Mouse (Mus musculus) CD8-positive naive resting alpha-beta T cell, adult 57 days (primary cell): ENCODE data around the gene She. TPM values are rescaled to one million over a fixed set of nuclear protein-coding genes. Genes with fewer than 3 reads are reported as not detected.

Experiments used
- total RNA-seq: library from RNA; stranded (reverse); gene quantifications from one replicate; pipeline ENCODE4 v1.2.4, GENCODE M21; 2023

Gene She
- 1.0 TPM for total RNA-seq

DNA sequence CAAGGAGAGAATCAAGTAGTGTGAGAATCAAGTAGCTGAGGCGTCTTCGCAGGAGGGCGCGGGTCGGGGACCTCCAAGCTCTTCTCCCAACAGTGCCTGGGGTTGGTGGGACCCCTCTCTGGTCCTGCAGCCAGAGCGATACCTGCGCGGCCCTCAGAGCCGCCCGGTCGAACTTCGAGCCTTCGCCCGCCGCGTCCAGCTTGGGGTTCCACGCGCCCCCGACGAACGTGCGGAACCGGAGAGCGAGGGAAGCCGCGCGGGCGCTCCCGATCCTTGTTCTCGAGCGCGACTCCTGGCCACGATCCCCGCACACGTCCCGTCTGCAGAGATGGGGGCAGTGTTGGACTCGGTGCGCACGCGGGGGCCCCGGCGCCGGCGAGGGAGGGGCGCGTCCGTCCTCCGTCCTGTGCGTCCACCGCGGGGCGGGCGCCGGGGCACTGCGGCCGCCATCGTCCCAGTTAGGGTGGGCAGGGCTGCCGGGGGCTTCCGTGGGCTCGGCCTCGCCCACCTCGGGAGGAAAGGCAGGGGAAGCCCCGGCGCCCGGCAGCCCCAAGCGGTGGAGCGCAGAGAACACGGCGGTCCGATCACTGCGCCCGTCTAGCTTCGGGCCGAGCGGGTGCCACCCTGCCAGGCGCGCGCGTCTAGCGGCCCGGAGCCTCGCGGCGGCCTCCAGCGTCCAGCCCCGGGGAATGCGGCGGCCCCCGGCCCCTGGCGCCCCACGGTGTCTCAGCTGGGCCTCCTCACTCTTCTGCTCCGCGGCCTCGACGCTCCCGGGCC lies at the start of gene She:
TSS of gene She (plus strand) at position 556 of the 777 bp plus-strand sequence.

Other genes with a start within 250 kb of the She start
- gene Adar, start 116.3 kb upstream of the She start, total RNA-seq, result 145 TPM
- gene Chrnb2, start 66.7 kb upstream of the She start, total RNA-seq, result 2.9 TPM
- gene Ube2q1, start 57.8 kb upstream of the She start, total RNA-seq, result 74.4 TPM
- gene Il6ra, start 81.8 kb downstream of the She start, total RNA-seq, result 94.7 TPM
- 110 TPM for gene Atp8b2, start 132.1 kb downstream of the She start, total RNA-seq
- gene Hax1, start 167.4 kb downstream of the She start, total RNA-seq, result 50.9 TPM
- 90.4 TPM for gene 4933434E20Rik, start 220.3 kb downstream of the She start, total RNA-seq
- gene Ubap2l, start 221.3 kb downstream of the She start, total RNA-seq, result 289 TPM
- gene Tpm3, start 241.3 kb downstream of the She start, total RNA-seq, result 536 TPM